Mouse (Mus musculus) heart, embryonic 15.5 days (tissue): Measurements from ENCODE around the gene Plvap. TPM values are rescaled to one million over a fixed set of nuclear protein-coding genes. Genes with fewer than 3 reads are reported as not detected.
A peak's percentile ranks its signal among the peaks of the same experiment; 100 is the strongest.

Experiments
- ATAC-seq: fragments of 200-750 bp; cut with Nextera tagmentation; replicated peaks from 2 replicates; pipeline ENCODE4 v1.8.0; 2017; ENCODE audit warnings: low read depth, moderate TSS enrichment; ENCODE audit not compliant: insufficient number of reproducible peaks, insufficient read depth, low FRiP score
- H3K27ac ChIP-seq: fragments of 300-500 bp; sonication (generic); 2 replicates; pipeline ENCODE4 v1.5.1; 2015; ENCODE audit warnings: mild to moderate bottlenecking, inconsistent platforms
- H3K27me3 ChIP-seq: fragments of 300-500 bp; sonication (generic); 2 replicates; pipeline ENCODE4 v1.6.1; 2015; ENCODE audit warnings: inconsistent platforms
- H3K36me3 ChIP-seq: fragments of 300-500 bp; sonication (generic); 2 replicates; pipeline ENCODE4 v1.6.1; 2015; ENCODE audit warnings: mild to moderate bottlenecking, inconsistent platforms
- H3K4me1 ChIP-seq: fragments of 300-500 bp; sonication (generic); replicated peaks from 2 replicates; pipeline ENCODE4 v1.6.1; 2015; ENCODE audit warnings: inconsistent platforms
- H3K4me2 ChIP-seq: fragments of 300-500 bp; sonication (generic); 2 replicates; pipeline ENCODE4 v1.6.1; 2015; ENCODE audit warnings: inconsistent platforms, mild to moderate bottlenecking, moderate library complexity
- H3K4me3 ChIP-seq: fragments of 300-500 bp; sonication (generic); 2 replicates; pipeline ENCODE4 v1.5.1; 2015; ENCODE audit warnings: mild to moderate bottlenecking, inconsistent platforms
- H3K9ac ChIP-seq: fragments of 300-500 bp; sonication (generic); 2 replicates; pipeline ENCODE4 v1.6.1; 2015; ENCODE audit warnings: mild to moderate bottlenecking, inconsistent platforms
- H3K9me3 ChIP-seq: fragments of 300-500 bp; sonication (generic); replicated peaks from 2 replicates; pipeline ENCODE4 v1.6.1; 2016; ENCODE audit warnings: inconsistent platforms
- WGBS: fragments of 180-500 bp; shearing (Covaris S2); methylation state at CpG from one replicate; pipeline ENCODE4 v1.1.7; 2015; ENCODE audit warnings: mixed read lengths; 5-methylcytosine and 5-hydroxymethylcytosine counted together
- polyA plus RNA-seq: library from polyadenylated mRNA; unstranded; fragments of >200 nt; fragmentation: Nextera tagmentation; extraction: Ambion mirVana; gene quantifications from 2 replicates; pipeline ENCODE4 v1.2.1, GENCODE M21; 2015

The Plvap gene
- polyA plus RNA-seq, 1 experiment from 2014 or later: 87.2 TPM

DNA sequence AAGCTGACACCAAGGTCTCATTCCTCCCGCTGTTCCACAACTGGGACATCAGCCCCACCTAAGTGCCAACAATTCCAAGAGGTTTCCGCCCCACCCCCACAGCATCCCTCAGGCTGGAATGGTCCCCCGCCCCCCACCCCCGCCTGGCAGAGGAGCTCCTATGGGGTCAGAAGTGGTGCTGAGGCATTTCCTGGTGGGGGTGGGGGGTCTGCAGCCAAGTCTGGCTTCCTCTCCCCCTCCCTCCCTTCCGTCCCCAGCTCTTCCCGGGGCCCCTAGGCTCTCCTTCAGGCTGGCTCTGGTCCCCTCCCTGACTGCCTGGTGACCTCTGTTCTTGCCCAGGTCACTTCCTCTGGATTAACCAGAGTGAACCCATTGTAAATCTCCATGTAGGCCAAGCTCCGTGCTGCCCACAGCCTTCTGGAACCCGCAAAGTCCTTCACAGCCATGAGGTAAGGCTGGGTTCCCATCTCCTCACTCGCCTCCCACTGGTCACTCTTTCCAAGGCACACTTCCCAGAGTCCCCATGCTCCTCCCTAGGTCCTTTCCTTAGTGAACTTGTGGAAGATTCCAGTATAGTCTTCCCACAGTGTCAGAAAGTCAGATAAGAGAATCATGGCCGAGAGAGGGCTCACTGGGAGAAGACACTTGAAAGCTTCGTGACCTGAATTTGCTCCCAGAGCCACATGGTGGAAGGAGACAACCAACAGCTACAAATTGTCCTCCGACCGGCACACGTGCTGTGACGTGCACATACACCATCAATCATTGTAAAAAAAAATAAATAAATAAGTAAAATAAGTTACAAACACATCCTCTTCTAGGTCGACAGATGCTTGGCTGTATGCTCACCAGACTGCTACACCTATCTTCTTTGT lies 12.5 kb downstream of the Plvap start:
- ATAC-seq: peak; percentile 14
- no peak overlapping the region for H3K9ac ChIP-seq

DNA sequence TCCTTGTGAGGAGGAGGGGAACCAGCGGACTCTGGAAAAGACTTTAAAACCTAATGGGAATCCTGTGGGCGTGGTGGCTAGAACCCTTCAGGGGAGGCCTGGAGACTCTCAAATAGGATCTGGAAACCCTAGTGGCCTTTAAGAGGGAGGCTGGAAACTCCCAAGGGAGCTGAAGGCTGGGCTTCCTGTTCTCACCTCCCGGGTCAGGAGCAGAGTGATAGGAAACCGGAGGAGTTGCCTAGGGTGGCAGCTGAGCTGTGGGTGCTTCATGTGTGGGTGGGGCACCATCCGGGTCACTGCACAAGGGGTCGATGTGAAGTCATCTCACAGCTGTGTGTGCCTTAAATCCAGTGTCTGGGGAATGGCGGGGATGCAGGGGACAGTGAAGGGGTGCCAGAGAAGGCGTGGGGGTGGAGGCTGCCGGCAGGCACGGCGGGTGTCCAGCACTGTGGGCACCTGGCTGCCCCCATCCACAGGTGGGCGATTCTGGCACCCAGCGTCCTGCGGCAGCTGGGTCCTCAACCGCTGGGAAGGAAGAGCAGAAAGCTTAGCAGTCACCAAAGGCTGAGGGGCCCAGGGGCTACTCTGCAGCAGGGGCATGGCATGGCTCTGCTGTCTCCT lies 13.6 kb downstream of the Plvap start:
- Histone ChIP-seq H3K9ac (no peak overlapping the region), H3K27me3 (no peaks in the 10 kb centered on the region), H3K4me3 (no peak overlapping the region), H3K36me3 (peaks cover 5% of the 10 kb centered on the region; the same call in 1 of the 2 replicates), H3K4me1 (peaks cover 45% of the 10 kb centered on the region), H3K27ac (peak overlapping the region; percentile 71), H3K4me2 (peak overlapping the region; percentile 14; the same call in 1 of the 2 replicates), H3K9me3 (no peaks in the 10 kb centered on the region)
- ATAC-seq: no peak
- WGBS: 22% methylated on average over 15 of the region's 15 CpGs

More for the DNA sequence above, 12.5 kb downstream of the Plvap start:
- H3K4me2 ChIP-seq: peak overlapping the region; percentile 19; the same call in 1 of the 2 replicates
- H3K27ac ChIP-seq: peak overlapping the region; percentile 62
- H3K27me3 ChIP-seq: no peaks in the 10 kb centered on the region
- H3K9me3 ChIP-seq: no peaks in the 10 kb centered on the region
- H3K4me3 ChIP-seq: no peak overlapping the region
- peaks cover 1% of the 10 kb centered on the region; the same call in 1 of the 2 replicates for H3K36me3 ChIP-seq
- peaks cover 45% of the 10 kb centered on the region for H3K4me1 ChIP-seq
- WGBS: 27% methylated on average over 16 of the region's 16 CpGs

DNA sequence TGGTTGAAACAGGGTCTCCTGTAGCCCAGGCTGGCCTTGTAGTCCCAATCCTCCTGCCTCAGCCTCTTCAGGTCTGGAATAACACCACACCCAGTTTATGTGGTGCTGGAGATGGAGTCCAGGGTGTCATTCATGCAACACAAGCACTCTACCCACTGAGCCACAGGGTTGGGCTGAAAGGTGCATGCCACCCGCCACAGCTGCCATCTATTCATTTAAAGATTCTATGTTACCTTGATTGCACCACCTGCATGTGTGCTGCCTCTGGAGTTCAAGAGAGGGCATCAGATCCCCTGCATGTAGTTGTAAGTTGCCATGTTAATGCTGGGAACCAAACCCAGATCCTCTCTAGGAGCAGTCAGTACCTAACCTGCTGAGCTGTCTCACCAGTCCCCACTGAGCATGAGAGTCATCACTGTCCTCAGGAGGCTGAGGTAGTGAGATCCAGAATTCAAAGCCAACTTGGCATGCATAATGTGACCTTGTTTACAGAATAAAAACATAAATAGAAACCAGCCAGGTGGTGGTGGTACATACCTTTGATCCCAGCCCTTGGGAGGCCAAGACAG lies 14.4 kb downstream of the Plvap start:
- Histone ChIP-seq H3K4me2 (no peak overlapping the region), H3K36me3 (peaks cover 13% of the 10 kb centered on the region), H3K4me1 (peaks cover 45% of the 10 kb centered on the region), H3K27me3 (no peaks in the 10 kb centered on the region), H3K27ac (peak overlapping the region; percentile 71), H3K9ac (no peak overlapping the region), H3K9me3 (no peaks in the 10 kb centered on the region), H3K4me3 (no peak overlapping the region)
- 90% methylated on average over 1 of the region's 1 CpGs for WGBS
- no peak for ATAC-seq

DNA sequence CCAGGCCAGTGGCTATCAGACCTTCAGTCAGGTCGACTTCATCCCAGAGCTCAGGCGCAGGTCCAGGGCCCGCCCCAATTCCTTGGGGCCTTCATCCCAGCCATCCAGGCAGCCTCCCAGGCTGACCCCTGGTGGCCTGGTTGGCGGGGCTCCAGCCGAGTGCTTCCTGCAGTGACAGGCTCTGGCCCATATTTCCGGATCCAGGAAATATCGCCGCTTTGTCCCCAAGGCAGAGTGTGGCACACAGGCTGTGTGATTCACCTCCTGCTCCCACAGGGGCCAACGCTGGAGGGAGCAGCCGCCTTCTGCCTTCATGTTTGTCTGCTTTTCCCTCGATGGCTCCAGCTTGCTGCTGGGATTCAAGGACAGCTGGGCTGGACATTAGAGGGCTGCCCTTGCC lies 15.1 kb downstream of the Plvap start:
- H3K4me1 ChIP-seq: peaks cover 45% of the 10 kb centered on the region
- no peaks in the 10 kb centered on the region for H3K9me3 ChIP-seq
- H3K27me3 ChIP-seq: no peaks in the 10 kb centered on the region
- H3K36me3 ChIP-seq: peaks cover 18% of the 10 kb centered on the region
- peak overlapping the region; percentile 71 for H3K27ac ChIP-seq
- no peak overlapping the region for H3K4me2 ChIP-seq
- H3K4me3 ChIP-seq: no peak overlapping the region
- WGBS: 35% methylated on average over 11 of the region's 11 CpGs
- no peak overlapping the region for H3K9ac ChIP-seq
- peak; percentile 50 for ATAC-seq

DNA sequence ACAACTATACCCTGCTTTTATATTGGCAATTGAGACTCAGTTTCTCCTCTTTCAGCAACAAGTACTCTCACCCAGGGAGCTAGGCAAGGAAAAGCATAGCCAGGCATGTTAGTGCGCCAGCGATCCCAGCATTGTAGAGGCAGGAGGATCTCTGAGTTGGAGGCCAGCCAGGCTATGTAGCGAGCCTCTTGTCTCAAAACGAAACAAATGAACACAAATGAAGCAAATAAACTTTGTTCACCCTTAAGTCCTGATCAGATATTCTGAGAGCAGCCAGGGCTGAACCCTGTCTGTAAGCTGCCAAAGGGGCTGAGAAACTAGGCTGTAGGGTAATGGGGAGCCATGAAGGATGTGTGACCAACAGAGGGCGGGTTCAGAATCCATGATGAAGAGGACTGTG lies 15.7 kb downstream of the Plvap start:
- Histone ChIP-seq H3K4me3 (no peak overlapping the region), H3K27ac (peak overlapping the region; percentile 71), H3K4me2 (0 out of 2 replicates have a peak overlapping the region, but pooled peaks have one; percentile 55), H3K9me3 (no peaks in the 10 kb centered on the region), H3K27me3 (no peaks in the 10 kb centered on the region), H3K36me3 (peaks cover 24% of the 10 kb centered on the region), H3K9ac (no peak overlapping the region), H3K4me1 (peaks cover 45% of the 10 kb centered on the region)
- ATAC-seq: no peak
- WGBS: 83% methylated on average over 5 of the region's 5 CpGs

DNA sequence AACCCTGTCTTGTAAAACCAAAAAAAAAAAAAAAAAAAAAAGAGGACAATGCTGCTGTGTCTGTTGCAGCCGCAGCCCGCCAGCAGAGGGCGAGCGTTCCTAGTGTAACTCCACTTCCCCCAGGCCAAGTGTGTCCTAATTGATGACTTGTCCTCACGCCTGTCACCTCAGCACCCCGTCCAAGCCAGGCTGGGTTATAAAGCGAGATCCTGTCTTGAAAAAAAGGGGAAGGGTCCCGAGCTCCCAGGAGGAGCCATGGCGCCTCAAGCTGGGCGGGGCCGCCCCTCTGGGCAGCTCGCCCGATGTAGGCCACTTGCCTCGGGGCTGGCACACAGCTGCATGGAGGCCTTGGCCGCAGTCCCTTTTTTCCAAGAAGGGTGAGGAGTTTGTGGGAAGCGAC lies 16.5 kb downstream of the Plvap start:
- Histone ChIP-seq H3K4me1 (peaks cover 45% of the 10 kb centered on the region), H3K9me3 (no peaks in the 10 kb centered on the region), H3K36me3 (peaks cover 24% of the 10 kb centered on the region), H3K27me3 (no peaks in the 10 kb centered on the region), H3K9ac (no peak overlapping the region), H3K27ac (peak overlapping the region; percentile 71), H3K4me3 (0 out of 2 replicates have a peak overlapping the region, but pooled peaks have one; percentile 23), H3K4me2 (peak overlapping the region; percentile 55)
- 17% methylated on average over 16 of the region's 16 CpGs for WGBS
- ATAC-seq: peak; percentile 61

DNA sequence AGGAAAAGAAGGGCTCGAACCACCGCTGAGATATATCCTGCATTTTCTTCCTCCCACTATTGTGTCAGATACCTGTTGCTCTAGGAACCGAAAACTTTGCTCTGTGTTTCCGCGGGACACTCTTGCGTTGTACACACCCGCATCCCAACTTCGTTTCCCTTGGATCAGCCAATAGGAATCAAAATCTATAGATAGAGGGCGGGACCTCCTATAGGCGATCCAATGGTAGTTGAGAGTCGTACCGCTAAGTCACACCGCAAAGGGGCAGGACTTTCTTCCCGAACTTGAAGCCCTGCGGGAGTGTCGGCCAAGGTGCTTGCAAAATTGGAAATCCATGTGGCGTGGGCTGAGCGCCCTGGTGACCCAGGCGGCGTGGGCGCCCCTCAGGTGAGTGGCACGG lies 23.1 kb downstream of the Plvap start:
- ATAC-seq: peak; percentile 83
- Histone ChIP-seq H3K9ac (peak overlapping the region; percentile 88), H3K4me3 (peak overlapping the region; percentile 89), H3K9me3 (no peaks in the 10 kb centered on the region), H3K36me3 (peaks cover 18% of the 10 kb centered on the region), H3K4me1 (peaks cover 33% of the 10 kb centered on the region), H3K27ac (peak overlapping the region; percentile 92), H3K4me2 (peak overlapping the region; percentile 100), H3K27me3 (no peaks in the 10 kb centered on the region)
- WGBS: under 1% methylated on average over 22 of the region's 22 CpGs

DNA sequence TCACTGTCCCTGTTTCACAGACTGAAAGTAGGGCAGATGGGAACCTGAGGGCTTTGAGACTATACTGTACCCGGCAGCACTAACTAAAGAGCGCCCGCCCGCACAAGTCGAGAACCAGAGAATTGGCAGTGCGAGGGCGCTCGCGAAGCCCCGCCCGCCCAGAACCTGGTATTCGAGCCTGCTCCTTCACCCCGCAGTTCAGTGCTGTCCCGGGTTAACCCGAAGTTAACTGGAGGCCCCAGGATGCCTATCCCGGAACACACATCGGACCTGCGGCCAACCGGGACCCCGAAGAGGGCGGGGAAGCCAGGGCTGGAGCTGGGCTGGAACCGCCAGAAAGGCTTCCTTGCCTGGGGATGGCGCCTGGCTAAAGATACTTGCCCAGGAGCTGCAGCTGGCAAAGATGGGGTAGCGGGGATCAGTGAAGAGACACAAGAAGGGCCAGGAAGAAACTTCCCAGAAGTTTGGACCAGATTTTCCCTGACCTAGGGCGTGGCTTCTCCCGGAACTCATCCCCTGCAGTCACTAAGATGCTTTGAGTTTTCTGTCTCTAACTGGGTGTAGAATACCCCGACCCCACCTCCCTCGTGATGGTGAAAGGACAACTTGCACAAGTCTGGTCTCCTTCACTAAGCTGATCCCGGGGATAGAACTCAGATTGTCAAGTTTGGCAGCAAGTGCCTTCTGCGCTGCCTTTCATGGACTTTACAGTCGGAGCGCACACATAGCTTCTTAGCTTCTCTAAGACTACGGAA lies 23.7 kb downstream of the Plvap start, which contains the start of gene Gtpbp3:
Gene Gtpbp3, plus strand, starts transcription at position 413 of the 755 bp plus-strand sequence.
- Histone ChIP-seq H3K9ac (peak within 1 kb of the TSS; percentile 88), H3K27ac (peak within 1 kb of the TSS; percentile 92), H3K4me1 (peaks cover 33% of the 10 kb centered on the region), H3K4me3 (peak within 1 kb of the TSS; percentile 89), H3K36me3 (peaks cover 18% of the 10 kb centered on the region), H3K4me2 (peak within 1 kb of the TSS; percentile 100), H3K9me3 (no peaks in the 10 kb centered on the region), H3K27me3 (no peaks in the 10 kb centered on the region)
- 0 out of 2 replicates have a peak, but pooled peaks have one; percentile 16 for ATAC-seq
- WGBS: under 1% methylated on average over 33 of the region's 33 CpGs

DNA sequence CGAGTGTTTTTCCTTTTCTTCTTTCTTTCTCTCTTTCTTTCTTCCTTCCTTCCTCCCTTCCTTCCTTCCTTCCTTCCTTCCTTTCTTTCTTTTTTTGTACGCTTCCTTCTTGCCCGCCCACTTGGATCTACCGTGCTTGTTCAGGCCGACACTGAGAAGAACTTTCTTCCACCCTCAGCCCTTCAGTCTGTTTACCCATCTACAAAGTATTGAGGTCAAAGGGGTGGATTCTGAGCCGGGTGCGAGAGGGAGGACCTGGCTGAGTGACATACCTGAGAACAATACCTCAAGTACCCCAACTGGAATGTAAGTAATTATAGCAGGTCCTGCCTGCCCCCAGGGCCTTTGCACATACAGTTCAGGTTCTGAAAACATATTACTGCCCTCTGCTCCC lies 25.4 kb downstream of the Plvap start:
- Histone ChIP-seq H3K36me3 (peaks cover 2% of the 10 kb centered on the region; the same call in 1 of the 2 replicates), H3K27ac (no peak overlapping the region), H3K27me3 (peaks cover 12% of the 10 kb centered on the region; the same call in 1 of the 2 replicates), H3K4me2 (peak overlapping the region; percentile 96), H3K4me3 (peak overlapping the region; percentile 83), H3K4me1 (peaks cover 33% of the 10 kb centered on the region), H3K9ac (no peak overlapping the region), H3K9me3 (no peaks in the 10 kb centered on the region)
- no peak for ATAC-seq
- WGBS: 22% methylated on average over 7 of the region's 7 CpGs

DNA sequence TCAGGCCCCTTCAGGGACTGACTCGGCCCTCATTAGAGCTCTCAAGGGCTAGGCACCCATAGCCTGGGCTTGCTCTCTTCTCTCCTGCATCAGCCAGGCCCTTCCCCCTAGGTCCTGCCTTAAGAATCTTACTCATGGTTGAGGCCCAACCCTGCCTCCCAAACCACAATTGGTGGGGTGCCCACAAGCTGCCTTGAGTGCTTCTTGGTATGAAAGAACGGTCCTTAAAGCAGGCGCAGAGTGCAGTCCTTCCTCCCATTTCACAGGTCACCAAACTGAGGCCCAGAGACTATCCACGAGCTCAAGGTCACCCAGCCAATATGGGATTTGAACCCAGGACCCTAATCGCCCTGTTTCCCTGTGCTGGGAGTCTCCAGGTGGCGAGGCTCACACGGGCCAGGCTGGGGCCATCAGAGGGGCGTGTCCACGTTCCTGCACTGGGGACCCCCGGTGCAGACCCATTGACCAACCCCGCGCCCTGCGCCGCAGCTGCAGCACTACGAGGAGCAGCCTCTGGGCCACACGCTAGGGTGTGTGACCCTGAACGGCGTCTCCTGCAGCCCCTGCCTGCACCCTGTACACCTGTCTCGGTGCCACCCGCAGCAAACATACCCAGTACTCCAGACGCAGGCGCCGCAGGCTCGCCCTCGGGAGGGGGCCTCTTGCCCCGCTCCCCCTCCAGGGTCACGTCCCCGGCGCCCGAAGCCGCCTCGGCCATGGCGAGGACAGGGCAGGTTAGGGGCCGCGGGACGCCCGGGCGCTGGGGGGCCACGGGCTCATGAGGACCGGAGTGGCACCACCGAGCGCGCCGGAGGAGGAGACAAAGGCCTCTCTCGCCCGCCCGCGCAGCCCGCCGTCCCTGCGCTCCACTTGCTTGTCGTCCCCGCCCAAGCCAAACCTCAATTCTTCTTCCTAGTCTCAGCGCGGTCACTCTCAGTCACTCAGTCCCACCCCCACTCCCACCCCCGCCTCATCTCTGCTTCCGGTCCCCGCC lies 26.1 kb downstream of the Plvap start, which contains the start of gene Ano8:
Gene Ano8, minus strand, starts transcription at position 822 of the 994 bp plus-strand sequence.
- ATAC-seq: peak; percentile 63
- peak within 1 kb of the TSS; percentile 88 for H3K9ac ChIP-seq
- peaks cover 33% of the 10 kb centered on the region for H3K4me1 ChIP-seq
- 6% methylated on average over 57 of the region's 58 CpGs for WGBS
- H3K4me2 ChIP-seq: peak within 1 kb of the TSS; percentile 96
- no peaks in the 10 kb centered on the region for H3K9me3 ChIP-seq
- peaks cover 18% of the 10 kb centered on the region for H3K27me3 ChIP-seq
- peak within 1 kb of the TSS; percentile 83 for H3K4me3 ChIP-seq
- H3K36me3 ChIP-seq: no peaks in the 10 kb centered on the region
- H3K27ac ChIP-seq: peak within 1 kb of the TSS; percentile 66
